Mouse (Mus musculus) liver, embryonic 16.5 days (tissue): ENCODE measurements around the gene 9930111J21Rik1. TPM values are rescaled to one million over a fixed set of nuclear protein-coding genes. Genes with fewer than 3 reads are reported as not detected.
"Not testable (repeated sequence)": the region's sequence is repeated elsewhere in the genome, so short reads cannot be mapped to it uniquely, and the experiment has no call there.

Source experiments
- ATAC-seq: fragments of 200-750 bp; cut with Nextera tagmentation; 2 replicates; pipeline ENCODE4 v1.8.0; 2017; ENCODE audit warnings: low read depth, mild to moderate bottlenecking, moderate number of reproducible peaks, moderate library complexity
- H3K27ac ChIP-seq: fragments of 300-500 bp; sonication (generic); 2 replicates; pipeline ENCODE4 v1.5.1; 2014; ENCODE audit warnings: mild to moderate bottlenecking, low read length
- H3K27me3 ChIP-seq: fragments of 300-500 bp; sonication (generic); 2 replicates; pipeline ENCODE4 v1.6.1; 2014; ENCODE audit warnings: low read depth, low read length, mixed read lengths; ENCODE audit not compliant: control insufficient read depth, insufficient read depth
- H3K36me3 ChIP-seq: fragments of 300-500 bp; sonication (generic); 2 replicates; pipeline ENCODE4 v1.6.1; 2014; ENCODE audit warnings: mild to moderate bottlenecking; ENCODE audit not compliant: control insufficient read depth, insufficient read depth
- H3K4me1 ChIP-seq: fragments of 300-500 bp; sonication (generic); 2 replicates; pipeline ENCODE4 v1.6.1; 2014; ENCODE audit warnings: low read depth, low read length, mixed read lengths; ENCODE audit not compliant: control insufficient read depth
- H3K4me2 ChIP-seq: fragments of 300-500 bp; sonication (generic); 2 replicates; pipeline ENCODE4 v1.6.1; 2014; ENCODE audit warnings: low read depth, low read length, mixed read lengths
- H3K4me3 ChIP-seq: fragments of 300-500 bp; sonication (generic); 2 replicates; pipeline ENCODE4 v1.5.1; 2014; ENCODE audit warnings: low read depth, mild to moderate bottlenecking, low read length
- H3K9ac ChIP-seq: fragments of 300-500 bp; sonication (generic); 2 replicates; pipeline ENCODE4 v1.6.1; 2014; ENCODE audit warnings: low read depth, low read length
- H3K9me3 ChIP-seq: fragments of 300-500 bp; sonication (generic); replicated peaks from 2 replicates; pipeline ENCODE4 v1.6.1; 2016; ENCODE audit warnings: low read length; ENCODE audit not compliant: control insufficient read depth
- WGBS: fragments of 180-500 bp; shearing (Covaris S2); extraction: QIAGEN DNeasy Blood & Tissue Kit; methylation state at CpG from one replicate; pipeline ENCODE4 v1.1.7; 2014; ENCODE audit not compliant: insufficient replicate concordance; 5-methylcytosine and 5-hydroxymethylcytosine counted together
- polyA plus RNA-seq: library from polyadenylated mRNA; unstranded; fragments of >200 nt; fragmentation: Nextera tagmentation; extraction: Ambion mirVana; gene quantifications from 2 replicates; pipeline ENCODE4 v1.2.1, GENCODE M21; 2015

9930111J21Rik1 gene
- polyA plus RNA-seq, 1 experiment from 2014 or later = 1.4 TPM

- not testable (repeated sequence) for H3K9ac ChIP-seq, H3K4me1 ChIP-seq, H3K4me3 ChIP-seq, H3K27ac ChIP-seq, H3K36me3 ChIP-seq, H3K4me2 ChIP-seq, ATAC-seq, H3K27me3 ChIP-seq, H3K9me3 ChIP-seq
- 29% methylated on average over 1 of the region's 1 CpGs for WGBS
Measured at GRCm38 (mm10) chr11:48933422-48933821, 45.8 kb downstream of the 9930111J21Rik1 start.

GRCm38 (mm10) chr11:48928068-48928467 lies 51.1 kb downstream of the 9930111J21Rik1 start:
- not testable (repeated sequence) for H3K4me2 ChIP-seq, H3K27me3 ChIP-seq, H3K27ac ChIP-seq, H3K9ac ChIP-seq, H3K4me1 ChIP-seq, ATAC-seq, H3K4me3 ChIP-seq, H3K9me3 ChIP-seq, H3K36me3 ChIP-seq
- 67% methylated on average over 1 of the region's 1 CpGs for WGBS

- H3K4me2 ChIP-seq, H3K27ac ChIP-seq: not testable (repeated sequence)
Measured at GRCm38 (mm10) chr11:48926437-48926836, 52.8 kb downstream of the 9930111J21Rik1 start.

GRCm38 (mm10) chr11:48923818-48924217 lies 55.4 kb downstream of the 9930111J21Rik1 start:
- not testable (repeated sequence) for H3K27me3 ChIP-seq, H3K9ac ChIP-seq, H3K27ac ChIP-seq, H3K9me3 ChIP-seq, H3K4me2 ChIP-seq, H3K4me1 ChIP-seq, H3K36me3 ChIP-seq, H3K4me3 ChIP-seq, ATAC-seq
- 26% methylated on average over 4 of the region's 5 CpGs for WGBS

More at GRCm38 (mm10) chr11:48926437-48926836, 52.8 kb downstream of the 9930111J21Rik1 start:
- ATAC-seq, H3K4me3 ChIP-seq, H3K9ac ChIP-seq, H3K9me3 ChIP-seq, H3K4me1 ChIP-seq, H3K36me3 ChIP-seq, H3K27me3 ChIP-seq: not testable (repeated sequence)

GRCm38 (mm10) chr11:48918380-48918779 lies 60.8 kb downstream of the 9930111J21Rik1 start:
- Histone ChIP-seq H3K27ac (no peak overlapping the region), H3K4me2 (no peak overlapping the region), H3K9ac (no peak overlapping the region), H3K4me3 (no peak overlapping the region), H3K36me3 (no peaks in the 10 kb centered on the region), H3K4me1 (no peaks in the 10 kb centered on the region), H3K27me3 (no peaks in the 10 kb centered on the region), H3K9me3 (no peaks in the 10 kb centered on the region)
- no peak for ATAC-seq
- WGBS = 59% methylated on average over 3 of the region's 3 CpGs

- H3K4me3 ChIP-seq = no peak overlapping the region
- ATAC-seq = no peak
- WGBS = 49% methylated on average over 1 of the region's 1 CpGs
- no peak overlapping the region for H3K9ac ChIP-seq
- no peaks in the 10 kb centered on the region for H3K9me3 ChIP-seq
- no peak overlapping the region for H3K4me2 ChIP-seq
- no peak overlapping the region for H3K27ac ChIP-seq
- no peaks in the 10 kb centered on the region for H3K27me3 ChIP-seq
- no peaks in the 10 kb centered on the region for H3K4me1 ChIP-seq
- H3K36me3 ChIP-seq = no peaks in the 10 kb centered on the region
Measured at GRCm38 (mm10) chr11:48913611-48914010, 65.6 kb downstream of the 9930111J21Rik1 start.

- no peaks in the 10 kb centered on the region for H3K36me3 ChIP-seq
- WGBS = 4% methylated on average over 1 of the region's 1 CpGs
- peak; percentile 43; the same call in 1 of the 2 replicates for ATAC-seq
Measured at GRCm38 (mm10) chr11:48908459-48908858, 70.7 kb downstream of the 9930111J21Rik1 start.

GRCm38 (mm10) chr11:48902021-48902420 lies 77.2 kb downstream of the 9930111J21Rik1 start, which contains the start of gene Gm5431:
Gene Gm5431 (minus strand): TSS chr11:48902214.
- no peak for ATAC-seq
- Histone ChIP-seq H3K4me2 (no peak within 1 kb of the TSS), H3K4me3 (no peak within 1 kb of the TSS), H3K9ac (no peak within 1 kb of the TSS), H3K9me3 (no peaks in the 10 kb centered on the region), H3K27me3 (no peaks in the 10 kb centered on the region), H3K27ac (0 out of 2 replicates have a peak within 1 kb of the TSS, but pooled peaks have one; percentile 14), H3K4me1 (no peaks in the 10 kb centered on the region), H3K36me3 (no peaks in the 10 kb centered on the region)
- 47% methylated on average over 2 of the region's 2 CpGs for WGBS

More at GRCm38 (mm10) chr11:48908459-48908858, 70.7 kb downstream of the 9930111J21Rik1 start:
- H3K4me2 ChIP-seq = no peak overlapping the region
- no peak overlapping the region for H3K4me3 ChIP-seq
- H3K4me1 ChIP-seq = no peaks in the 10 kb centered on the region; the same call in none of the 2 replicates
- H3K9me3 ChIP-seq = no peaks in the 10 kb centered on the region
- H3K27ac ChIP-seq = no peak overlapping the region
- H3K27me3 ChIP-seq = no peaks in the 10 kb centered on the region
- H3K9ac ChIP-seq = no peak overlapping the region

- not testable (repeated sequence) for H3K4me1 ChIP-seq, H3K36me3 ChIP-seq, H3K4me3 ChIP-seq, H3K9me3 ChIP-seq, H3K27me3 ChIP-seq, H3K9ac ChIP-seq, ATAC-seq, H3K4me2 ChIP-seq
- H3K27ac ChIP-seq = 0 out of 2 replicates have a peak overlapping the region, but pooled peaks have one; percentile 14
- 57% methylated on average over 1 of the region's 1 CpGs for WGBS
Measured at GRCm38 (mm10) chr11:48901567-48901930, 77.6 kb downstream of the 9930111J21Rik1 start.
